Mouse (Mus musculus) inflammation-experienced regulatory T-cells, adult 16 weeks (primary cell): Measurements from ENCODE around the gene Clcf1. TPM values are rescaled to one million over a fixed set of nuclear protein-coding genes. Genes with fewer than 3 reads are reported as not detected.

Experiments
- polyA plus RNA-seq: library from polyadenylated mRNA; unstranded; fragments of 100-300 nt; shearing (Covaris generic); gene quantifications from one replicate; pipeline ENCODE4 v1.2.1, GENCODE M21; 2017

Clcf1 gene
- polyA plus RNA-seq, result 30.2 TPM

DNA sequence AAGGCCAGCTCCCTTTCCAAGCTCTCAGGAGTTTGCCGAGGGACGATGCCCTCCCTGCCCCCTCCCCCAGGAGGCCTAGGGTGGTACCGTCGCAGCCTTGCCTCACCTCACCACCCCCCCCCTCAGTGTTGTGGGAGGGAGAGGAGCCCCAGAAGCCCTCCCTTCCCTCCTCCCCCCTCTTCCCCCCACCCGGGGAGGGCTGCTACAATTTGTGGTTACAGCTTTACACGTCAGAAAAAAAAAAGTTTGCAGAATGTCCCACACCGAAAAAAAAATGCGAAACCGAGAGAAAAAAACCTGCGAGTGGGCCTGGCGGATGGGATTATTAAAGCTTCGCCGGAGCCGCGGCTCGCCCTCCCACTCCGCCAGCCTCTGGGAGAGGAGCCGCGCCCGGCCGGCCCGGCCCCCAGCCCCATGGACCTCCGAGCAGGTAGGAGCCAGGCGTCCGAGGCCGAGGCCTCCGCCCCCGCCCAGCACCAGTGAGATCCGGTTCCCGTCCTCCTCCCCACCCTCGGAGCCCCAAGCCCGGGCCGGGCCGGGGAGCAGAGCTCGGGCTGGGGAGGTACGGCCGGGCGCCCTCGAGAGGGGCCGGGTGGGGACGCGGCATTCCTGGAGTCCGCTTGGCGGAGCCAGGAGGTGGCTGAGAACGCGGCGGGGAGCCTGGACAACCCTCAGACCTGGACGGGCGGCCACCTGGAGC, at the start of gene Clcf1, which contains the start of gene AC109138.7:
Gene Clcf1 (plus strand): TSS at position 168 of the 700 bp plus-strand sequence.
Gene AC109138.7 (plus strand): TSS at position 287 of the 700 bp plus-strand sequence.

DNA sequence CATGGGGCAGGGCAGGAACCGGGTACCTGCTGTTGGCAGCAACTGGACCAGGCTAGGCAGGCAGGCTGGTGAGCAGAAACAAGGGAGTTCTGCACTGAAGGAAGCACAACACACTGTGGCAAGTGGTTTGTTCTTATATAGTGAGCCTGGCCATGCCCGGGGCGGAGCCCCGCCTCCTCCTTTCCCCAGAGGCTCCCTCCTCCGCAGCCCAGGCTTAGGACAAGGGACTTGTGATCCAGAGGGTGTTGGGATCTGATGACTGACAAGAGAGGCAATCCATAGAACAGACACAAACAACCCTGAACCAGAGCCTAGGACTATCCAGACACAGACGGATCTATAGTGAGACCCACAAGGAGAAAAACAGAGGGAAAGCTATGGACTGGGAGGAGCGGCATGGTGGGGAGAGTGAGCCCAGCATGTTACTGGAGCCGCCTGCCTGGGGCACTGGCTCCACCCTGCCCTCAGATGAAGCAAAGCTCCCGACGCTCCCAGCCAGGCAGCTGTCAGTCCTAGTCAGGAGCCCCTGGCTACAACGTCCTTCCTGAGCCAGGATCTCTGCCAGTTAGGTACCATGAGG, 38.6 kb upstream of the Clcf1 start, which contains the start of gene Carns1:
Gene Carns1 (minus strand): TSS at position 112 of the 580 bp plus-strand sequence.

DNA sequence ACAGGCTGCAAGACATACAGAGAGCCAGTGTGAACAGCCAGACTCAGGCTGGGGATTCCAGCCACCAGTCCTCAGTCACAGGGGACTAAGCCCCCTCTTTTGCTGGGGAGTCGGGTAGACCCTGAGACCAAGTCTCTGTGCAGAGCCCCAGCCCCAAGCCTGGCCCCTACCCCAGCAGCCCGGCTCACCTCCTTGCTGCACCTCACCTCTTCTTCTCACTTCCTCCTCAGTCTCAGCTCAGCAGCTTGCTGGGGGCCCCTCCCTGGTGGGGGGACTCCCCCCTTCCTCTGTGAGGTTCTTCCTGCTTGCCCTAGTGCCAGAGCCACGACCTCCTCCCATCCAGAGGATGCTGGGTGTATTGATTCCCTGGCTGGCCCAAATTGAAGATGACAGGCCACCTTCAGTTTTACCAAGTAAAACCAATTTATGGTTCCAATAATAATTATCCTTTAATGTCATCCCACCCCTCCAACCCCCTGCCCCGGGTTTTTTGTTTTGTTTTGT, 23.2 kb upstream of the Clcf1 start, which contains the start of gene Tbc1d10c:
Gene Tbc1d10c (minus strand): TSS at position 454 of the 504 bp plus-strand sequence.

DNA sequence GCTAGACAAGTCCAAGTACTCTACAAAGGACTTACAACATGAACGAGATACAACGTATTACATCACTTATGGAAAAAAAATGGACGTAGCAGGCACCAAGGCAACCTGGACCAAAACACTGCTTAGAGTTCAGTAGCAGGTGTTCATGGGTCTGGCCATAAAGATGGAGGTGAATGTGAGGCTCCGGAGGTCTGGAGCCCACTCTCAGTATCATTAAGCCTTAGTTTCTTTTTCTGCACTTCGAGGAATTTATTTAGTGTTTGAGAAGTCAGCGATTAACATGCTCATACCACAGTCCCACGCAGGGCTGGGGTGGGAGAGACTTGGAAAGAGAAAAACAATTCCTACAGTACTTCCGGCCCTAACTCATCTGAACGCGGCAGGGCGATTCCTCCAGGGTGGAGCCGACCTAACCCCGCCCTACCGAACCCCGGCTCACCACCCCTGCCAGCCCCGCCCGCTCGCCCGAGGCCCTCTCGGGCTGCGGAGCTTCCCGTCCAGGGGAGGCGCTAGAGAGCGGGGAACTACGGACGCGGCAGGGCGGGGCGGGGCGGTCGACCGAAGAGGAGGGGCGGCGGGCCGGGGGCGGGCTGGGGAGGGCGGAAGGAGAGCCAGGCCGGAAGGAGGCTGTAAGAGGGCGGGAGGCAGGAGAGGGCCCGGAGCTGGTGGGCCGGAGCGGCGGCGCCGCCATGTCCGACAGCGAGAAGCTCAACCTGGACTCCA, 22.3 kb upstream of the Clcf1 start, which contains the start of gene Ppp1ca:
Gene Ppp1ca (plus strand): TSS at position 538 of the 723 bp plus-strand sequence.

DNA sequence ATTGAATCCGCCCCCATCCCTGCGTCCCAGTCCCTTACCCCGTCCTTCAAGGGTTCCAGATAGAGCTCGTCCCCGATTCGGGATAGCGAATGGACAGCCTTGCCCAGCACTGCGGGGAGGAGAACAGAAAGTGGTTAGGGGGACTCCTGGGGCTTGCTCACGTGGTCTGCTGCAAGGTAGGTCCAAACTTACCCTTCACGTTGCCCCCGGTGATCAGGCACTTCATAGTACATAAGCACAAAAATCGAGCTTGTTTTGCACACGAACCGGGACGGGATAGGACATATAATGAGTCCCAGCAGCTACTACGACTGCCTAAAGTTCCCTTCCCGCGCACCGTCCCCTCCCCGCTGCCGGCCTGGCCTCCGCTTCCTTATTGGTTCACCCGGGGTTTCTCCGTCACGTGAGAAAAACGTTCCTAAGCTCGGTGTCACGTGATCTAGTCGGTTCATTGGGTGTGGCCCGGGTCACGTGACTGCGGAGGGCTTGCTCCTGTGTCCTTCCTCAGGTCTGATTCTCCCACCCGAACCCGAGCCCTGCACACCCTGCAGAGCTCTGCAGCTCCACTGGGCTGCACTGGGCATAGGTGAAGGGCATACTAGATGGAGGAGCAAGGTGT, 12.6 kb upstream of the Clcf1 start, which contains the start of gene Rad9a:
Gene Rad9a (minus strand): TSS at position 372 of the 619 bp plus-strand sequence.

DNA sequence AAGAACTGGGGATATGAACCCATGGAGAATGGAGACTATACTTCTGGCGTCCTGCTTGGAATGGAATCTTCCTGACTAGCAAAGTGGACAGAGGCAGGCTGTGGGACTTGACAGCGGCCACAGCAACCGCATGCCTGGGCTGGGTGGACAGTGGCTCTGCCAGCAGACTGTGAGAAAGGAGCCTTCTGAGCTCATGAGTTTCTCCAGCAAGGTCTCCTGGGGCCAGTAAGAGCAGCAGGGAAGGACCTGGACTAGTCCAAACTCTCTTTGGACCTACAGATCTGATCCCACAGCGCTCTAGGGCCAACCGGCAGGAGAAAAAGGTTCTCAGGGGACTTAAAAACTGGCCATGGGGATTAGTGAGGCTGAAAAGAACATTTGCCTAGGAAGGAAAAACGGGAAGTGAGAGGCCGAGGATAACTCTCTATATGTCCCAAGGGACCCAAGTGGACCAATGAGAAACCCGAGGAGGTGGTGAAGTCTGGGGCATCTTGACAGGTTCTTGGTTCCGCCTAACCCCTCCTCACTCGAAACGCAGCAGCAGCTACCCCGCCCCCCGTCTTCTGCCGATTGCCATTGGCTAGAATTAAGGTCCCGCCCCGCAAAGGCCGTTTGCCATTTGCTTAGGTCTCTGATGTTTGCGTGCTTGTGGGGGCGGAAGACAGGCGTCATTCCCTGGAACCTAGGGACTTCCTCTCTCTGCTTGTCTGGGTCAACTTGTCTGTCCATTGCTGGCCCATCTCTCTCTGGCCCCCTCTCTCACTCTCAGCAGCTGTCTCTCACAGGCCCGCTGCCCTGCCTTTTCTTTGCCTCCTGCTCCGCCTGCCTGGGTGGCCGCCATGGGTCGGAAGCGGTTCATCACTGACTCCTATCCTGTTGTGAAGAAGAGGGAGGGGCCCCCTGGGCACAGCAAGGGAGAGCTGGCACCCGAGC, 17.5 kb downstream of the Clcf1 start, which contains the start of gene Pold4:
Gene Pold4 (plus strand): TSS at position 647 of the 933 bp plus-strand sequence.

DNA sequence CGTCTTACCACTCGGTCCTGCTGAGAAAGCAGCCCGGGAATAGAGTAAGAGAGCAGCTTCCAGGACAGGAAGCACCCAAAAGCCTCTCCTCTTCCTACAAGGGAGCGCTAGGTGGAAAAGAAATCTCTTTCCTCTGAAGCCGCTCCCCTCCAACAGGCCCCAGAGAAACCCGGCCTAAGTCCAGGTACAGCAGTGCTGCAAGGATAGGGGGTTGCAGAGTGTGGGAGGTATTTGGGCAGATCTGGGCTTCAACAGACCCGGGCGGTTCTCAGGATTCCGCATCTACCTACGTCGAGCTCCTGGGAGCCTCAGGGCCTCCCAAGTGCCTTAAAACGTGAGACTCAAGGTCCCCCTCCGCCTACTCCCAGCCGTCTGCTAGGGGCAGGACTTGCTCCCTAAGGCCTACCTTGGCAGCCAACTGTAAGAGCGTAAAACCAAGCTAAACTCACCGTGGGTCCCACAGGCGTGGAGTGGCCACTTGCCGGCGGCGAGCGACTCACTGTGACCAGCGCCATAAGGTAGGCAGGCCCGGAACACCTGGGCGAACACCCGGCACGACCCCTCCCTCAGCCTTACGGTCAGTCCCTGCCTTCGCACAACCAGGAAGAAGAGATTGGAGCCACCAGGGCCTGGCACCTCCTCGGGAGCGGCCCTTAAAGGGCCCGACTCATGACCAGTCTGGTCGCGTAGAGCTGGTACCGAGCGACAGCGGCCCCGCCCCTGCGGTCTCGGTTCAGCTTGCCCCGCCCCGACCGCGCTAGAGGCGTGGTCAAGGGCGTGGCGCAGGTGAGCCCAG, 54.7 kb downstream of the Clcf1 start, which contains the start of gene Ssh3:
Gene Ssh3 (minus strand): TSS at position 615 of the 796 bp plus-strand sequence.

Other genes starting within 250 kb of the Clcf1 start
- gene Aldh3b2, start 241.9 kb upstream of the Clcf1 start, polyA plus RNA-seq, result not detected
- 0.88 TPM for gene Acy3, start 227.7 kb upstream of the Clcf1 start, polyA plus RNA-seq
- gene Tbx10, start 221.5 kb upstream of the Clcf1 start, polyA plus RNA-seq, result not detected
- 12.2 TPM for gene Nudt8, start 213.7 kb upstream of the Clcf1 start, polyA plus RNA-seq
- gene Gm49405, start 213.6 kb upstream of the Clcf1 start, polyA plus RNA-seq, result 1.6 TPM
- gene Doc2g, start 210.9 kb upstream of the Clcf1 start, polyA plus RNA-seq, result 2.9 TPM
- 167 TPM for gene Ndufv1, start 201.4 kb upstream of the Clcf1 start, polyA plus RNA-seq
- 661 TPM for gene Gstp1, start 176.3 kb upstream of the Clcf1 start, polyA plus RNA-seq
- 1.1 TPM for gene Gstp2, start 168.2 kb upstream of the Clcf1 start, polyA plus RNA-seq
- gene Gstp3, start 154.7 kb upstream of the Clcf1 start, polyA plus RNA-seq, result 111 TPM
- not detected for gene Cabp2, start 132.7 kb upstream of the Clcf1 start, polyA plus RNA-seq
- 1,056 TPM for gene Cdk2ap2, start 117.1 kb upstream of the Clcf1 start, polyA plus RNA-seq
- 397 TPM for gene Pitpnm1, start 114.2 kb upstream of the Clcf1 start, polyA plus RNA-seq
- gene Aip, start 88.4 kb upstream of the Clcf1 start, polyA plus RNA-seq, result 213 TPM
- gene Gpr152, start 74.5 kb upstream of the Clcf1 start, polyA plus RNA-seq, result not detected
- 0.57 TPM for gene Cabp4, start 70.2 kb upstream of the Clcf1 start, polyA plus RNA-seq
- 481 TPM for gene Coro1b, start 65.6 kb upstream of the Clcf1 start, polyA plus RNA-seq
- gene Ptprcap, start 60.6 kb upstream of the Clcf1 start, polyA plus RNA-seq, result 1,670 TPM
- 55.9 TPM for gene Rps6kb2, start 50.9 kb upstream of the Clcf1 start, polyA plus RNA-seq
- 16.4 TPM for gene Carns1, start 38.8 kb upstream of the Clcf1 start, polyA plus RNA-seq
- gene Tbc1d10c, start 23.0 kb upstream of the Clcf1 start, polyA plus RNA-seq, result 953 TPM
- 1,322 TPM for gene Ppp1ca, start 22.2 kb upstream of the Clcf1 start, polyA plus RNA-seq
- 86.2 TPM for gene Rad9a, start 12.6 kb upstream of the Clcf1 start, polyA plus RNA-seq
- gene AC109138.7, start 119 bp downstream of the Clcf1 start, polyA plus RNA-seq, result not detected
- 125 TPM for gene Pold4, start 17.7 kb downstream of the Clcf1 start, polyA plus RNA-seq
- 0.82 TPM for gene Ssh3, start 54.9 kb downstream of the Clcf1 start, polyA plus RNA-seq
- gene Ankrd13d, start 68.9 kb downstream of the Clcf1 start, polyA plus RNA-seq, result 3.1 TPM
- 64.8 TPM for gene Grk2, start 92.0 kb downstream of the Clcf1 start, polyA plus RNA-seq
- gene Kdm2a, start 184.0 kb downstream of the Clcf1 start, polyA plus RNA-seq, result 55.9 TPM
- 7.2 TPM for gene Rhod, start 225.2 kb downstream of the Clcf1 start, polyA plus RNA-seq